Mouse (Mus musculus): ENCODE measurements around the gene Tmem131. TPM values are rescaled to one million over a fixed set of nuclear protein-coding genes. Genes with fewer than 3 reads are reported as not detected.
"Not testable (repeated sequence)": the region's sequence is repeated elsewhere in the genome, so short reads cannot be mapped to it uniquely, and the experiment has no call there.

Gene Tmem131
- polyA plus RNA-seq, 1 experiment from 2014 or later: 6.5 TPM

GRCm38 (mm10) chr1:36899622-36900021 lies 43.8 kb downstream of the Tmem131 start:
- H3K27ac ChIP-seq (replicated peaks): no peak overlapping the region
- no peaks in the 10 kb centered on the region for H3K36me3 ChIP-seq
- no peak for ATAC-seq (ENCODE audit: extremely low read depth, insufficient number of reproducible peaks, low FRiP score, low TSS enrichment)
- WGBS: 84% methylated on average over 2 of the region's 2 CpGs
- no peak overlapping the region for H3K9ac ChIP-seq
- no peaks in the 10 kb centered on the region for H3K9me3 ChIP-seq
- H3K4me3 ChIP-seq: no peak overlapping the region
- H3K27me3 ChIP-seq (replicated peaks): no peaks in the 10 kb centered on the region
- H3K4me1 ChIP-seq: peaks cover 14% of the 10 kb centered on the region
- H3K4me2 ChIP-seq: no peak overlapping the region

- no peak for ATAC-seq (ENCODE audit: extremely low read depth, insufficient number of reproducible peaks, low FRiP score, low TSS enrichment)
- no peak overlapping the region for H3K9ac ChIP-seq
- 90% methylated on average over 4 of the region's 4 CpGs for WGBS
- H3K4me2 ChIP-seq: no peak overlapping the region
- H3K36me3 ChIP-seq: no peaks in the 10 kb centered on the region
- H3K4me3 ChIP-seq: no peak overlapping the region
- H3K27me3 ChIP-seq (replicated peaks): no peaks in the 10 kb centered on the region
- peaks cover 5% of the 10 kb centered on the region for H3K4me1 ChIP-seq
- H3K27ac ChIP-seq (replicated peaks): no peak overlapping the region
- no peaks in the 10 kb centered on the region for H3K9me3 ChIP-seq
Observed at GRCm38 (mm10) chr1:36896423-36896822, 47.0 kb downstream of the Tmem131 start.

- H3K9ac ChIP-seq: no peak overlapping the region
- no peak overlapping the region for H3K27ac ChIP-seq (replicated peaks)
- no peaks in the 10 kb centered on the region for H3K36me3 ChIP-seq
- ATAC-seq (ENCODE audit: extremely low read depth, insufficient number of reproducible peaks, low FRiP score, low TSS enrichment): no peak
- H3K4me1 ChIP-seq: peaks cover 12% of the 10 kb centered on the region
- no peaks in the 10 kb centered on the region for H3K27me3 ChIP-seq (replicated peaks)
- H3K4me3 ChIP-seq: no peak overlapping the region
- 76% methylated on average over 3 of the region's 3 CpGs for WGBS
- H3K9me3 ChIP-seq: no peaks in the 10 kb centered on the region
- no peak overlapping the region for H3K4me2 ChIP-seq
Observed at GRCm38 (mm10) chr1:36895452-36895851, 48.0 kb downstream of the Tmem131 start.

GRCm38 (mm10) chr1:36894136-36894535 lies 49.3 kb downstream of the Tmem131 start:
- Histone ChIP-seq H3K36me3 (no peaks in the 10 kb centered on the region), H3K27me3 (replicated peaks) (no peaks in the 10 kb centered on the region), H3K9me3 (no peaks in the 10 kb centered on the region), H3K9ac (no peak overlapping the region), H3K27ac (replicated peaks) (no peak overlapping the region), H3K4me3 (no peak overlapping the region), H3K4me1 (peaks cover 18% of the 10 kb centered on the region), H3K4me2 (no peak overlapping the region)
- ATAC-seq (ENCODE audit: extremely low read depth, insufficient number of reproducible peaks, low FRiP score, low TSS enrichment): no peak
- 74% methylated on average over 3 of the region's 3 CpGs for WGBS

GRCm38 (mm10) chr1:36893720-36894119 lies 49.7 kb downstream of the Tmem131 start:
- H3K4me3 ChIP-seq; H3K27ac ChIP-seq (replicated peaks); H3K36me3 ChIP-seq; H3K9ac ChIP-seq; H3K27me3 ChIP-seq (replicated peaks); H3K9me3 ChIP-seq; ATAC-seq (ENCODE audit: extremely low read depth, insufficient number of reproducible peaks, low FRiP score, low TSS enrichment); H3K4me2 ChIP-seq: not testable (repeated sequence)
- 95% methylated on average over 5 of the region's 5 CpGs for WGBS
- peaks cover 18% of the 10 kb centered on the region for H3K4me1 ChIP-seq

GRCm38 (mm10) chr1:36893146-36893545 lies 50.3 kb downstream of the Tmem131 start:
- Histone ChIP-seq H3K27me3 (replicated peaks) (no peaks in the 10 kb centered on the region), H3K4me2 (no peak overlapping the region), H3K36me3 (0 out of 2 replicates have a peak, but pooled peaks cover 3% of the 10 kb centered on the region), H3K4me3 (no peak overlapping the region), H3K9ac (no peak overlapping the region), H3K27ac (replicated peaks) (no peak overlapping the region), H3K4me1 (peaks cover 20% of the 10 kb centered on the region), H3K9me3 (no peaks in the 10 kb centered on the region)
- no peak for ATAC-seq (ENCODE audit: extremely low read depth, insufficient number of reproducible peaks, low FRiP score, low TSS enrichment)
- WGBS: 87% methylated on average over 6 of the region's 6 CpGs

- 70% methylated on average over 3 of the region's 3 CpGs for WGBS
- Histone ChIP-seq H3K9me3 (no peaks in the 10 kb centered on the region), H3K27me3 (replicated peaks) (no peaks in the 10 kb centered on the region), H3K27ac (replicated peaks) (no peak overlapping the region), H3K4me3 (no peak overlapping the region), H3K9ac (no peak overlapping the region), H3K36me3 (0 out of 2 replicates have a peak, but pooled peaks cover 3% of the 10 kb centered on the region), H3K4me1 (peaks cover 27% of the 10 kb centered on the region), H3K4me2 (no peak overlapping the region)
- ATAC-seq (ENCODE audit: extremely low read depth, insufficient number of reproducible peaks, low FRiP score, low TSS enrichment): no peak
Observed at GRCm38 (mm10) chr1:36892461-36892860, 51.0 kb downstream of the Tmem131 start.

- no peak overlapping the region for H3K9ac ChIP-seq
- no peak overlapping the region for H3K4me3 ChIP-seq
- H3K27ac ChIP-seq (replicated peaks): no peak overlapping the region
- ATAC-seq (ENCODE audit: extremely low read depth, insufficient number of reproducible peaks, low FRiP score, low TSS enrichment): no peak
- WGBS: 89% methylated on average over 5 of the region's 5 CpGs
- no peaks in the 10 kb centered on the region for H3K9me3 ChIP-seq
- H3K27me3 ChIP-seq (replicated peaks): no peaks in the 10 kb centered on the region
- H3K4me1 ChIP-seq: peaks cover 53% of the 10 kb centered on the region
- H3K4me2 ChIP-seq: no peak overlapping the region
- peaks cover 3% of the 10 kb centered on the region; the same call in 1 of the 2 replicates for H3K36me3 ChIP-seq
Observed at GRCm38 (mm10) chr1:36889016-36889415, 54.5 kb downstream of the Tmem131 start.

GRCm38 (mm10) chr1:36887172-36887571 lies 56.3 kb downstream of the Tmem131 start:
- peaks cover 65% of the 10 kb centered on the region for H3K4me1 ChIP-seq
- no peak overlapping the region for H3K4me2 ChIP-seq
- WGBS: 52% methylated on average over 3 of the region's 3 CpGs
- H3K27me3 ChIP-seq (replicated peaks): no peaks in the 10 kb centered on the region
- no peak overlapping the region for H3K9ac ChIP-seq
- H3K9me3 ChIP-seq: no peaks in the 10 kb centered on the region
- H3K36me3 ChIP-seq: peaks cover 3% of the 10 kb centered on the region; the same call in 1 of the 2 replicates
- ATAC-seq (ENCODE audit: extremely low read depth, insufficient number of reproducible peaks, low FRiP score, low TSS enrichment): no peak
- no peak overlapping the region for H3K4me3 ChIP-seq
- 0 out of 2 replicates have a peak overlapping the region, but pooled peaks have one; percentile 39 for H3K27ac ChIP-seq (replicated peaks)

- Histone ChIP-seq H3K36me3 (peaks cover 3% of the 10 kb centered on the region; the same call in 1 of the 2 replicates), H3K9ac (no peak overlapping the region), H3K27ac (replicated peaks) (no peak overlapping the region), H3K9me3 (no peaks in the 10 kb centered on the region), H3K4me1 (peaks cover 68% of the 10 kb centered on the region), H3K27me3 (replicated peaks) (no peaks in the 10 kb centered on the region), H3K4me2 (no peak overlapping the region), H3K4me3 (no peak overlapping the region)
- 93% methylated on average over 4 of the region's 4 CpGs for WGBS
- no peak for ATAC-seq (ENCODE audit: extremely low read depth, insufficient number of reproducible peaks, low FRiP score, low TSS enrichment)
Observed at GRCm38 (mm10) chr1:36886489-36886888, 57.0 kb downstream of the Tmem131 start.

GRCm38 (mm10) chr1:36884536-36884935 lies 58.9 kb downstream of the Tmem131 start:
- Histone ChIP-seq H3K27ac (replicated peaks) (peak overlapping the region; percentile 54), H3K9ac (no peak overlapping the region), H3K4me1 (peaks cover 52% of the 10 kb centered on the region), H3K27me3 (replicated peaks) (no peaks in the 10 kb centered on the region), H3K4me3 (no peak overlapping the region), H3K4me2 (no peak overlapping the region), H3K36me3 (peaks cover 18% of the 10 kb centered on the region), H3K9me3 (no peaks in the 10 kb centered on the region)
- no peak for ATAC-seq (ENCODE audit: extremely low read depth, insufficient number of reproducible peaks, low FRiP score, low TSS enrichment)
- WGBS: 67% methylated on average over 3 of the region's 3 CpGs

GRCm38 (mm10) chr1:36883805-36884204 lies 59.7 kb downstream of the Tmem131 start:
- ATAC-seq (ENCODE audit: extremely low read depth, insufficient number of reproducible peaks, low FRiP score, low TSS enrichment): no peak
- H3K36me3 ChIP-seq: peaks cover 18% of the 10 kb centered on the region
- H3K27ac ChIP-seq (replicated peaks): peak overlapping the region; percentile 34; the same call in 1 of the 2 replicates
- no peaks in the 10 kb centered on the region for H3K9me3 ChIP-seq
- no peak overlapping the region for H3K4me3 ChIP-seq
- H3K4me1 ChIP-seq: peaks cover 52% of the 10 kb centered on the region
- WGBS: 66% methylated on average over 2 of the region's 2 CpGs
- H3K9ac ChIP-seq: no peak overlapping the region
- no peak overlapping the region for H3K4me2 ChIP-seq
- no peaks in the 10 kb centered on the region for H3K27me3 ChIP-seq (replicated peaks)
